Mouse (Mus musculus) kidney, embryonic 16.5 days (tissue): Measurements from ENCODE around the gene Lmnb2. TPM values are rescaled to one million over a fixed set of nuclear protein-coding genes. Genes with fewer than 3 reads are reported as not detected.

ENCODE experiments used
- ATAC-seq: fragments of 200-750 bp; cut with Nextera tagmentation; 2 replicates; pipeline ENCODE4 v1.8.0; 2017; ENCODE audit warnings: moderate TSS enrichment; ENCODE audit not compliant: low FRiP score, low TSS enrichment
- H3K27ac ChIP-seq: fragments of 300-500 bp; sonication (generic); 2 replicates; pipeline ENCODE4 v1.5.1; 2014; ENCODE audit warnings: low read length
- H3K27me3 ChIP-seq: fragments of 300-500 bp; sonication (generic); 2 replicates; pipeline ENCODE4 v1.6.1; 2014; ENCODE audit warnings: low read length, control low read depth, mixed read lengths; ENCODE audit not compliant: insufficient read depth
- H3K36me3 ChIP-seq: fragments of 300-500 bp; sonication (generic); 2 replicates; pipeline ENCODE4 v1.6.1; 2014; ENCODE audit warnings: low read length, control low read depth, mixed read lengths; ENCODE audit not compliant: insufficient read depth
- H3K4me1 ChIP-seq: fragments of 300-500 bp; sonication (generic); 2 replicates; pipeline ENCODE4 v1.6.1; 2014; ENCODE audit warnings: low read length, control low read depth, mixed read lengths; ENCODE audit not compliant: insufficient read depth
- H3K4me2 ChIP-seq: fragments of 300-500 bp; sonication (generic); replicated peaks from 2 replicates; pipeline ENCODE4 v1.6.1; 2014; ENCODE audit warnings: low read depth, low read length
- H3K4me3 ChIP-seq: fragments of 300-500 bp; sonication (generic); 2 replicates; pipeline ENCODE4 v1.5.1; 2014; ENCODE audit warnings: mild to moderate bottlenecking, low read length
- H3K9ac ChIP-seq: fragments of 300-500 bp; sonication (generic); replicated peaks from 2 replicates; pipeline ENCODE4 v1.6.1; 2014; ENCODE audit warnings: low read length
- H3K9me3 ChIP-seq: fragments of 300-500 bp; sonication (generic); 2 replicates; pipeline ENCODE4 v1.6.1; 2016; ENCODE audit warnings: low read length, control low read depth
- WGBS: fragments of 180-500 bp; shearing (Covaris S2); extraction: QIAGEN DNeasy Blood & Tissue Kit; methylation state at CpG from one replicate; pipeline ENCODE4 v1.1.7; 2014; 5-methylcytosine and 5-hydroxymethylcytosine counted together
- polyA plus RNA-seq: library from polyadenylated mRNA; unstranded; fragments of >200 nt; fragmentation: Nextera tagmentation; extraction: Ambion mirVana; gene quantifications from 2 replicates; pipeline ENCODE4 v1.2.1, GENCODE M21; 2015

Lmnb2 gene
- polyA plus RNA-seq, 1 experiment from 2014 or later, result 61.8 TPM

- Histone ChIP-seq H3K9me3 (no peaks in the 10 kb centered on the region), H3K9ac (peak overlapping the region; percentile 40), H3K36me3 (no peaks in the 10 kb centered on the region), H3K27me3 (peaks cover 11% of the 10 kb centered on the region), H3K4me2 (peak overlapping the region; percentile 69), H3K4me1 (peaks cover 62% of the 10 kb centered on the region), H3K27ac (peak overlapping the region; percentile 75), H3K4me3 (peak overlapping the region; percentile 49)
- WGBS, result 6% methylated on average over 13 of the region's 15 CpGs
- ATAC-seq, result peak; percentile 43
Observed at GRCm38 (mm10) chr10:80938831-80939550, 20.9 kb upstream of the Lmnb2 start.

- Histone ChIP-seq H3K36me3 (no peaks in the 10 kb centered on the region), H3K4me3 (no peak overlapping the region), H3K9me3 (no peaks in the 10 kb centered on the region), H3K9ac (no peak overlapping the region), H3K4me2 (no peak overlapping the region), H3K27me3 (peaks cover 23% of the 10 kb centered on the region), H3K4me1 (peaks cover 71% of the 10 kb centered on the region), H3K27ac (peak overlapping the region; percentile 75)
- ATAC-seq, result peak; percentile 3; the same call in 1 of the 2 replicates
- 45% methylated on average over 8 of the region's 8 CpGs for WGBS
Observed at GRCm38 (mm10) chr10:80937646-80938045, 19.6 kb upstream of the Lmnb2 start.

GRCm38 (mm10) chr10:80936810-80937164 lies 18.7 kb upstream of the Lmnb2 start:
- 14% methylated on average over 6 of the region's 6 CpGs for WGBS

GRCm38 (mm10) chr10:80936135-80936809 lies 18.2 kb upstream of the Lmnb2 start:
- Histone ChIP-seq H3K4me2 (peak overlapping the region; percentile 59), H3K4me3 (peak overlapping the region; percentile 43), H3K9me3 (no peaks in the 10 kb centered on the region), H3K27me3 (peaks cover 37% of the 10 kb centered on the region), H3K4me1 (peaks cover 82% of the 10 kb centered on the region), H3K9ac (peak overlapping the region; percentile 56), H3K27ac (peak overlapping the region; percentile 68; the same call in 1 of the 2 replicates), H3K36me3 (no peaks in the 10 kb centered on the region)
- WGBS, result 1% methylated on average over 35 of the region's 37 CpGs
- ATAC-seq, result peak; percentile 25; the same call in 1 of the 2 replicates

More at GRCm38 (mm10) chr10:80936810-80937164, 18.7 kb upstream of the Lmnb2 start:
- Histone ChIP-seq H3K36me3 (no peaks in the 10 kb centered on the region), H3K4me2 (peak overlapping the region; percentile 59), H3K27me3 (peaks cover 32% of the 10 kb centered on the region), H3K9ac (peak overlapping the region; percentile 56), H3K9me3 (no peaks in the 10 kb centered on the region), H3K27ac (peak overlapping the region; percentile 68), H3K4me3 (peak overlapping the region; percentile 43), H3K4me1 (peaks cover 80% of the 10 kb centered on the region)
- no peak for ATAC-seq

GRCm38 (mm10) chr10:80935698-80936097 lies 17.7 kb upstream of the Lmnb2 start:
- H3K27me3 ChIP-seq, result peaks cover 43% of the 10 kb centered on the region

GRCm38 (mm10) chr10:80935241-80935640 lies 17.2 kb upstream of the Lmnb2 start:
- H3K4me2 ChIP-seq, result 0 out of 2 replicates have a peak overlapping the region, but pooled peaks have one; percentile 59
- H3K36me3 ChIP-seq, result no peaks in the 10 kb centered on the region
- H3K9ac ChIP-seq, result no peak overlapping the region
- no peak overlapping the region for H3K27ac ChIP-seq
- no peaks in the 10 kb centered on the region for H3K9me3 ChIP-seq
- peaks cover 46% of the 10 kb centered on the region for H3K27me3 ChIP-seq
- ATAC-seq, result no peak
- 31% methylated on average over 3 of the region's 3 CpGs for WGBS
- H3K4me1 ChIP-seq, result peaks cover 82% of the 10 kb centered on the region
- no peak overlapping the region for H3K4me3 ChIP-seq

More at GRCm38 (mm10) chr10:80935698-80936097, 17.7 kb upstream of the Lmnb2 start:
- ATAC-seq, result no peak
- 7% methylated on average over 11 of the region's 17 CpGs for WGBS
- Histone ChIP-seq H3K4me3 (peak overlapping the region; percentile 43; the same call in 1 of the 2 replicates), H3K27ac (no peak overlapping the region), H3K4me2 (peak overlapping the region; percentile 59), H3K36me3 (no peaks in the 10 kb centered on the region), H3K4me1 (peaks cover 82% of the 10 kb centered on the region), H3K9ac (peak overlapping the region; percentile 56), H3K9me3 (no peaks in the 10 kb centered on the region)

- WGBS, result 48% methylated on average over 14 of the region's 14 CpGs
- no peak overlapping the region for H3K27ac ChIP-seq
- H3K4me1 ChIP-seq, result peaks cover 79% of the 10 kb centered on the region
- no peak overlapping the region for H3K4me3 ChIP-seq
- no peak overlapping the region for H3K9ac ChIP-seq
- no peak overlapping the region for H3K4me2 ChIP-seq
- H3K27me3 ChIP-seq, result peaks cover 46% of the 10 kb centered on the region
- H3K9me3 ChIP-seq, result no peaks in the 10 kb centered on the region
- no peak for ATAC-seq
- no peaks in the 10 kb centered on the region for H3K36me3 ChIP-seq
Observed at GRCm38 (mm10) chr10:80934136-80934985, 16.3 kb upstream of the Lmnb2 start.

- 2% methylated on average over 21 of the region's 21 CpGs for WGBS
- Histone ChIP-seq H3K4me1 (peaks cover 77% of the 10 kb centered on the region), H3K4me2 (peak overlapping the region; percentile 93), H3K4me3 (peak overlapping the region; percentile 23), H3K27ac (no peak overlapping the region), H3K9ac (peak overlapping the region; percentile 18; the same call in 1 of the 2 replicates), H3K9me3 (no peaks in the 10 kb centered on the region), H3K36me3 (no peaks in the 10 kb centered on the region), H3K27me3 (peaks cover 46% of the 10 kb centered on the region)
- no peak for ATAC-seq
Observed at GRCm38 (mm10) chr10:80933421-80933979, 15.5 kb upstream of the Lmnb2 start.

- WGBS, result 4% methylated on average over 17 of the region's 17 CpGs
- Histone ChIP-seq H3K4me3 (peak overlapping the region; percentile 64), H3K4me2 (peak overlapping the region; percentile 93), H3K36me3 (no peaks in the 10 kb centered on the region), H3K27ac (no peak overlapping the region), H3K4me1 (peaks cover 72% of the 10 kb centered on the region), H3K27me3 (peaks cover 46% of the 10 kb centered on the region), H3K9me3 (no peaks in the 10 kb centered on the region), H3K9ac (peak overlapping the region; percentile 52)
- ATAC-seq, result no peak
Observed at GRCm38 (mm10) chr10:80932700-80933420, 14.8 kb upstream of the Lmnb2 start.
